Mouse (Mus musculus) frontal cortex, adult (tissue): ENCODE measurements around the gene Fzd1.

Source experiments
- ATAC-seq: cut with Nextera tagmentation; 2 replicates; pipeline ENCODE4 v1.9.2; 2017; ENCODE audit warnings: mild to moderate bottlenecking, moderate library complexity, mixed read lengths; ENCODE audit not compliant: low TSS enrichment

Gene Fzd1

DNA sequence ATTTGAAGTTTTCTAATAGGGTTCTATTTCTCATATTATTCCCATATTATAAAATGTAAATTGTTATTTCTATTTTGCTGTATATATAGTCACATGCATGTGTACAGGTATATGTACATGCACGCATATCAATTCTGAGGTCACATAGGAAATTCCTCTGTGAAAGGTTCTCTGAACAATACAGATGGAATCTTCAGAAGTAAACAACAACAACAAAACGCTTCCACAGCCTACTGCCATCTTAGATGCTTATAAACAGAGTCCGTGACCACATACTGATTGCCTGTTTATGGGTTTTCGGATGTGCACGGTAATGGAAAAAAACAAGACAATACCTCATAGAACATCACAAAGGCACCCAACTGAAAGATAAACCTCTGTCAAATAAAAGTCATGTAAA is 4.7 kb downstream of the Fzd1 start:
- ATAC-seq: no peak

DNA sequence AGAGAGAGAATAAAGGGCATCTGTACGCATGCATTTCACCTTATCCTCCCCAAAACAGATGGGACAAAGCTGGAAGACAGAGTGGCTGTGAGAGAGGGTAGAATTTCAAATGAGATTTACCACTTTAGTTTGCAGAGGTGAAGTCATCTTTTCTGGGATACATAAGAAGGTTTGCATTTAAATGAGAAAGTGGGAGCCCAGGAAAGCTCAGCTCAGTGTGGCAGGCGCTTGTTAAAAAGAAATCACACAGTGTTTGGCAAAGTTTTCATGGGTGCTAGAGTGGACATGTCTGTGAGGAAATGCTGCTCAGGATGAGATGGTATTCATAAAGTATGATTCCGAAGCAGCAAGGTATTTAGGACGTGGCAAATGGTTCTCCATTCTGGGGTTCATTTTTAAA is 15.1 kb downstream of the Fzd1 start:
- peak; percentile 91 for ATAC-seq

DNA sequence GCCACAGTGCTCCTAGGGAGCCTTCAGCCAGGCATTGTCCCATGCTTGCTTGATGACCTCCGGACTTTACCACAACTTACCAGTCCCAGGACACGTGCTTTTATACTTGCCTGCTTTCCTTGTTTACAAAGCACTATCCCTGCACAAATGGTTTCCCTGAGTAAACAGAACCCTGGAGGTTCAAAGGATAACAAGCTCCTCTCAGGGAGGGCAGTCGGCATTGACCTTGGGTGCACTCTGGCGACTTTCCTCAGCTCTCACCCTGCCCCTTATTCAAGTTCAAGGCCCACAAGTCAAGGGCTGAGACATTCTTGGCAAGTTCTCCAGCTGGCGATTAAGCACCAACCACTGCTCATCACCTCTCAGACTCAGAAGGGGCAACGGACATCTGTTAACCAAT is 20.8 kb downstream of the Fzd1 start:
- no peak for ATAC-seq

DNA sequence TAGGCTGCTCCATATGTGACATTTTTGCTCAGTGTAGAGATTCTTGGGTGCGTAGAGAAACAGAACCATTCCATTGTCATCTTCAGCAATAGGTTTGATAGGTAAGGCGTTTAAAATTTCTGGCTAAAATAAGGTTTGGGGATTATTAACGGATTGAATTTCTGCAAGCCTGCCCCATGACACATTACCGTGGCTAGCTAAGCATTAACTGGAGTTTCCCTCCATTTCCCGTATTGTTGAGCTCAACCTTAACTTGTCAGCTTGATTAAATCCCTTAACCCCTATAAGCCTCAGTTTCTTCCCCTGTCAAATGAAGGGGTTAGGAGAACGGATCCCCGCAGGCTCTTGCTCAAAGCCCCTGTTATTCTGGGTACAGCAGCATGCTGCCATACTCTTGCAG is 22.4 kb downstream of the Fzd1 start:
- ATAC-seq: no peak

DNA sequence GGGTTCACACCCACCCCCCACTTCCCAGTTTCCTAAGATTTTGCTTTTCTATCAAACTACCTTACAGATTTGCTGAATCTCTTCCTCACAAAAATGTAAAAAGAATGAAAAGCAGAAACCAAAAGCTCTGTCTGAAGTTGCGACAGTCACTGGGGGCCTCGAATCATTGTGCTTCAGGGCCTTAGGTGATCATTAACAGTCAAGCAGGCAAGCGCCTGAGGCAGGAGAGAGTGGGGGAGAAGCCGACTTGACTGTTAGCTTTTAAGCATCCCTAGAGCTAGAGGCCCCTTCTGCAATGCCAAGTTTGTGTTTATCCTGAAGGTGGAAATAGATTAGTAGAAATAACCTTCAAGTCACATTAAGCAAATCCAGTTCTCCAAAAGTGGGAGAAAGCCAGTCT is 24.6 kb downstream of the Fzd1 start:
- ATAC-seq: no peak

DNA sequence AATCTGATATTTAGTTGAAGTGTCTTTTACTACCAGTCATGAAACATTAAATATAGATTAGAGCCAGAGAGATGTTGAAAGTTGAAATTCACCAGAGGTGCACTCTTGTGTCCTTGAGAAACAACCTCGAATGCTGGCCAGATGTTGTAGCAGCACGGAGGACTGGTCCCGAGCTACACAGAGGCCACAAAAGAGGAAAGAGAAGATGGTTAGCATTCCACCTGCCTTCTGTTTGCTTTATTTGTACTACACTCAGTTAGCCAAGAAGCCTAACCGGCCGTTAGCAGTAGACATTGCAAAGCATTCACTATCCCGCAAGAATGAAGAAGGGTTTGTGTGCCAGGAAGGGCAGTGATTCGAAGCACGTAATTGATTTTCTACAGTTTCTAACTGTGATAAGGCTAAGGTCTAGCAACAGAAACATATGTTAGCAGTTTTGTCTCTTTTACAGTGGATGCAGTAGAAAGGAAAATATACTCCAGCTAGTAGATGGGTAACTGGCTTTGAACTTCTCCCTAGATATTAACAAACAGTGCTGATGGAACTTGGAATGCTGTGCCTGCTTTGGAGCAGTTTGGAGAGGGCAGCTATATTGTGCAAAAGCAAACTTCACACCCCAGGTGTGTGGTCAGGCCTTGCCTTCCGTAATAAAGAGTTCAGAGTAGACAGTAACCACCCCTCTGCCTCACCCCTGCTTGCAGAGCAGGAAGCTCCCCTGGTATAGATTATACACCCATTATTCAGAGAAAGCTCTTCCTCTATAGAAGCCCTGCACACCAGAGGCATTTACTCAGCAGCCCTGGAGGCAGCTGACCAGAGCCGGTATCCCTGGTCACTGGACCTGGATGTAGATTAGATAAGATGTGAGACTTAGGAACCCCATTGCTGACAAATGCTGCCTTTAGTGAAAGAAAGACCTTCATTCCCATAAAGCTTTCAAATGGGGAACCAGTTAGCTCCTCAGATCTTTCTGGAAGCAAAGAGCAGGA is 25.3 kb downstream of the Fzd1 start:
- no peak for ATAC-seq

DNA sequence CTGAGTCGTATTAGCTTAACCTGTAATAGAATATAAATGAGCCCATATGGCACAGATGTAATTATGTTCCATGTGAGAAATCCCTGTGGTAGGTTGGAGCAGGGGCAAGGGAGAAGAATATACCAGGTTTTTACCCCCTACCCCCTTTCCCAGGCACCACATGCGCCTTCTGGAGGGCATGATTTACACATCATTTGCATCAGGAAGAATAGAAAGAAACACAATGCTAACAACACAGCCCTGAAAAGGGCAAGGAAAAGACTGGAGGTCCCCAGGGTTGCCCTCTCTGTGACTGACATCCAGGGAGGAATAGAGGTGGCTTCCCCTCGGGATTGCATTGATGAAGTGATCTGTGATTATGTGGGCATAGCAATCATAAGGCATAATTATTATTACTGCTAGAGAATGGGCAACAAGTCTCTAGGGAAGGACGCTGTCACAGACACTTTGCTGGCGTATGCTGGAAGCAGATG is 26.1 kb downstream of the Fzd1 start:
- no peak for ATAC-seq

DNA sequence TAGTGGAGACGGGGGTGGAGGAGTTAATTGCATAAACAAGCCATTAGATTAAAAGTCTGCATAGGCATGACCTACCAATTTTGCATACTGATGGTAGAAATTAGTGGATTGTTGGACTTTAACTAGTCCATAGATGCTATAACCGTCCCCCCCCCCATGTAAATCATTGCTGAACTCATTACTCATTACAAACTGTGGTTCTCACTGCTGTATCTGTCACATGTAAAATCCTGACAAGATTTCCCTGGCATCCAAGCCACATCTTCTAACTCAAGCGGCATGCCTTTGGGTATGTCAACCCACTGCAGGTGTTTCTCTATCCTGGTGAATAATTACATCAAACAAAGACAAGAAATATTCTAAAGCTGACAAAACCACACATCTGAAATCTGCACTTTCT is 26.8 kb downstream of the Fzd1 start:
- ATAC-seq: no peak
